Mouse (Mus musculus): ENCODE data around the gene Krtap4-2.
"Not testable (repeated sequence)": the region's sequence is repeated elsewhere in the genome, so short reads cannot be mapped to it uniquely, and the experiment has no call there.

Krtap4-2 gene

GRCm38 (mm10) chr11:99634653-99635134, at the start of gene Krtap4-2:
Gene Krtap4-2 (minus strand): TSS chr11:99635084.
- TF ChIP-seq GATA4 (IDR thresholded peaks at IDR 0.05; ENCODE audit: insufficient replicate concordance, low read length) = no peak

DNA sequence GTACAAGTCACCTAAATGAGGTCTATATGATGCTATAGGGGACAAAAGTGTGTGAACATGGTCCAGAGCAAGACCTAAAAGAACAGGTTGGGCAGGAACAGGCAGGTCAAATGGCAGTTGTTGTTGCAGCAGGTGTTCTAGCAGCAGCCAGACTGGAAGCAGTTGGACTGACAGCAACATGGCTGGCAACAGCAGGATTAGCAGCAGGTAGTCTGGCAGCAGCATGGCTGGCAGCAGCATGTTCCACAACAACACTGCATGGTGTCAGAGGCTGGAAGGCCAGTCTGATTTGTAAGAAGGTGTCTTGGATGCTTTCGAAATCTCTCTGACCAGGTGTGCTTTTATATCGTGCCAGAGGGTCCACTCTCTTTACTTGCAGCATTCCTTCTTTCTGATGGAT, 48.6 kb upstream of the Krtap4-2 start:
- TF ChIP-seq GATA4 (IDR thresholded peaks at IDR 0.05; ENCODE audit: insufficient replicate concordance, low read length) = no peak

- no peak for TF ChIP-seq GATA4 (IDR thresholded peaks at IDR 0.05; ENCODE audit: insufficient replicate concordance, low read length)
These were observed 31.0 kb upstream of the Krtap4-2 start, which contains the start of gene Krtap4-6 for GRCm38 (mm10) chr11:99665860-99666259. Gene Krtap4-6 (minus strand): TSS chr11:99665960.

- no peak for TF ChIP-seq GATA4 (IDR thresholded peaks at IDR 0.05; ENCODE audit: insufficient replicate concordance, low read length)
These were observed 27.9 kb upstream of the Krtap4-2 start for GRCm38 (mm10) chr11:99662802-99663201.

GRCm38 (mm10) chr11:99659256-99659655, 24.4 kb upstream of the Krtap4-2 start:
- TF ChIP-seq GATA4 (IDR thresholded peaks at IDR 0.05; ENCODE audit: insufficient replicate concordance, low read length) = no peak

DNA sequence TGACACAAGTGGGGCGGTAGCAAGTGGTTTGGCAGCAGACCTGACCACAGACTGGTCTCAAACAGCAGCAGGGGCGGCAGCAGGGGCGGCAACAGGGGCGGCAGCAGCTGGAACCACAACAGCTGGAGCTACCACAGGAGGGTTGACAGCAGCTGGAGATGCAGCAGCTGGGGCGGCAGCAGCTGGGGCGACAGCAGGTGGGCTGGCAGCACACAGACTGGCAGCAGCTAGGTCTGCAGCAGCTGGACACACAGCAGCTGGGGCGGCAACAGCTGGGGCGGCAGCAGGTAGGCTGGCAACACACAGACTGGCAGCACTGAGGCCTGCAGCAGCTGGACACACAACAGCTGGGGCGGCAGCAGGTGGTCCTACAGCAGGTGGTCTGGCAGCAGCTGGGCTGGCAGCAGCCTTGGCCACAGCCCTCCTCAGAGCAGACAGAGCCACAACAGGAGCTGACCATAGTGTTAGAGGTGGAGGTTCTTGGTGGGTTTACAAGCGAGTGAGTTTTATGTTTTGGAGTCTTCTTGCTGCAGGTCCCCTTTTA, 23.7 kb upstream of the Krtap4-2 start, which contains the start of gene Gm11563:
TSS of gene Gm11563 (minus strand) at position 494 of the 544 bp plus-strand sequence.
- TF ChIP-seq GATA4 (IDR thresholded peaks at IDR 0.05; ENCODE audit: insufficient replicate concordance, low read length) = not testable (repeated sequence)

- no peak for TF ChIP-seq GATA4 (IDR thresholded peaks at IDR 0.05; ENCODE audit: insufficient replicate concordance, low read length)
These were observed 22.2 kb upstream of the Krtap4-2 start for GRCm38 (mm10) chr11:99657051-99657450.

GRCm38 (mm10) chr11:99650136-99650535, 15.3 kb upstream of the Krtap4-2 start, which contains the start of gene Gm11555:
Gene Gm11555 (minus strand): TSS chr11:99650236.
- TF ChIP-seq GATA4 (IDR thresholded peaks at IDR 0.05; ENCODE audit: insufficient replicate concordance, low read length) = no peak

GRCm38 (mm10) chr11:99646444-99646843, 11.6 kb upstream of the Krtap4-2 start:
- TF ChIP-seq GATA4 (IDR thresholded peaks at IDR 0.05; ENCODE audit: insufficient replicate concordance, low read length) = no peak

DNA sequence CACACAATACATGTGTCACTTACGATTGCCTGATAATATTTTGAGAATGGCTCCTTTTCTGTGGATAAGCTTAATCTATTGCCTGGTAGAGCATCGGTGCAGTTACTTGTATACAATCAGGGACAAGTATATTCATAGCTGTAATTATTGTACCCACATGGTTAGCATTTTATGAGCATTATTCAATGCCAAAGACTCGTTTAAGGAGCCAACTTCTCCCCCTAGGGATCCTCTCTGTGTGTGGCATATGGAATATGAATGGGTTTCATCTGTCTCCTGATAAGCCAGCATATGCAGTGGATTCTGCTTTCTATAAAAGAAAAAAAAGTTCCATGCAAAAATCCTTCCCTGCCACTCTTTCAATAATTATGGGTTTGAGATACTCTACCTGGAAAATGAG, 9.5 kb upstream of the Krtap4-2 start:
- TF ChIP-seq GATA4 (IDR thresholded peaks at IDR 0.05; ENCODE audit: insufficient replicate concordance, low read length) = no peak

- not testable (repeated sequence) for TF ChIP-seq GATA4 (IDR thresholded peaks at IDR 0.05; ENCODE audit: insufficient replicate concordance, low read length)
These were observed 8.8 kb upstream of the Krtap4-2 start, which contains the start of gene Krtap4-7 for GRCm38 (mm10) chr11:99643635-99644139. Gene Krtap4-7 (minus strand): TSS chr11:99644089.

DNA sequence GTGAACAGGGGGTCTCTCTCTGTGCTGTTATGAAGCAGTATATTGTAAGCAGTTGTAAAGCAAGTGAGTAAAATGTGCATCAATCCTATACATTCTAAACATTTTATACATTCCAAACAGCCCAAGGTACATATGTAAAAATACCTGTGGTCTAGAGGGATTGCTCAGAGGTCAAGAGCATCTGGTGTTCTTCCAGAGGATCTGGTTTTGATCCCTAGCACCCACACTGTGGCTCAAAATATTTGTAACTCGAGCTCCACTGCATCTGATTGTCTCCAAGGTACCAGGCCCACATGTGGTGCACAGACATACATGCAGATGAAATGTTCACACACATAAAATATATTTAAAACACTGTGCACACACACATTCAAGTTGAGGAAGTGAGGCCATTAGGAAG, 6.0 kb upstream of the Krtap4-2 start:
- TF ChIP-seq GATA4 (IDR thresholded peaks at IDR 0.05; ENCODE audit: insufficient replicate concordance, low read length) = no peak

DNA sequence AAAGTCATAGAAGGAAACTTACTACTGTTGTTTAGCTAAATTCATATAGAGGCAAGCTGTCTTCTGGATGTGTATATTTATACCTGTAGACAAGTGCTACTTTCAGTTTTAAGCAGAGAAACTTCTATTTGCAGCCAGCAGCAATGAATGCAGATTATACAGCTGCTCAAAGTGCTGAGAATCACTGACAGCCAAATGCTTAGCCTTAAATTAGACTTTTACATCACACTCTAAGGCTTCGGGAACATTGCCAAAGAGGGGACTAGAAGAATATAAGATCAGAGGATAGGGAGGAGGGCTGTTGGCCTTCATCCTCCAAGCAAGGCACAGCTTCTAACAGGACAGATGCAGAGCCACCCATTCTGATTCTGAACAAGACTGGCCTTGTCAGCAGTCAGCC, 2.2 kb upstream of the Krtap4-2 start:
- TF ChIP-seq GATA4 (IDR thresholded peaks at IDR 0.05; ENCODE audit: insufficient replicate concordance, low read length) = no peak

- no peak for TF ChIP-seq GATA4 (IDR thresholded peaks at IDR 0.05; ENCODE audit: insufficient replicate concordance, low read length)
These were observed 1.6 kb downstream of the Krtap4-2 start for GRCm38 (mm10) chr11:99633293-99633692.

DNA sequence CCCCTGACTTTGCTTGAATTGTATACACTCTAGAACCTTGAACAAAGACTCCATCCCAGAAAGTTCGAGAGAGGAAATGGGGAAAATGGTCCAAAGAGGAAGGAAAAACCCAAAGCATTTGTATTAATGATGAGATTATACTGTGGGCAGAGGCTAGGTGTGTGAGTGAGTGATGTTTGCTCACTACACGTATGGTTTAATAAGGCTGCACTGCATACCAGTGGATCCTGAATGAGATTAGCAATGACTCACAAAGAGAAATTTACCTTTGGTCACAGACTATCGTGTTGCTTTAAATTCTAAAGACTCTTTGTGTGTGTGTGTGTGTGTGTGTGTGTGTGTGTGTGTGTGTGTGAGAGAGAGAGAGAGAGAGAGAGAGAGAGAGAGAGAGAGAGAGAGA, 4.0 kb downstream of the Krtap4-2 start:
- no peak for TF ChIP-seq GATA4 (IDR thresholded peaks at IDR 0.05; ENCODE audit: insufficient replicate concordance, low read length)

- no peak for TF ChIP-seq GATA4 (IDR thresholded peaks at IDR 0.05; ENCODE audit: insufficient replicate concordance, low read length)
These were observed 6.7 kb downstream of the Krtap4-2 start, which contains the start of gene Krtap4-1 for GRCm38 (mm10) chr11:99628138-99628537. Gene Krtap4-1 (minus strand): TSS chr11:99628238.

GRCm38 (mm10) chr11:99620335-99620734, 14.5 kb downstream of the Krtap4-2 start, which contains the start of gene Gm11562:
Gene Gm11562 (minus strand): TSS chr11:99620435.
- no peak for TF ChIP-seq GATA4 (IDR thresholded peaks at IDR 0.05; ENCODE audit: insufficient replicate concordance, low read length)
